Mouse (Mus musculus) midbrain, embryonic 10.5 days (tissue): ENCODE data around the gene Tmem150c. TPM values are rescaled to one million over a fixed set of nuclear protein-coding genes. Genes with fewer than 3 reads are reported as not detected.
A peak's percentile ranks its signal among the peaks of the same experiment; 100 is the strongest.

Experiments
- DNase-seq: peaks from one replicate; pipeline ENCODE4 v3.0.0-alpha.2; 2017; ENCODE audit warnings: low spot score
- H3K27ac ChIP-seq: fragments of 300-500 bp; sonication (generic); replicated peaks from 2 replicates; pipeline ENCODE4 v1.5.1; 2016; ENCODE audit warnings: mild to moderate bottlenecking
- H3K27me3 ChIP-seq: fragments of 300-500 bp; sonication (generic); 2 replicates; pipeline ENCODE4 v1.6.1; 2016; ENCODE audit warnings: low read depth, mild to moderate bottlenecking; ENCODE audit not compliant: poor library complexity, severe bottlenecking
- H3K36me3 ChIP-seq: fragments of 300-500 bp; sonication (generic); 2 replicates; pipeline ENCODE4 v1.6.1; 2016; ENCODE audit warnings: mild to moderate bottlenecking, moderate library complexity
- H3K4me1 ChIP-seq: fragments of 300-500 bp; sonication (generic); 2 replicates; pipeline ENCODE4 v1.6.1; 2016
- H3K4me3 ChIP-seq: fragments of 300-500 bp; sonication (generic); 2 replicates; pipeline ENCODE4 v1.5.1; 2016; ENCODE audit warnings: mild to moderate bottlenecking, moderate library complexity
- H3K9me3 ChIP-seq: fragments of 300-500 bp; sonication (generic); replicated peaks from 2 replicates; pipeline ENCODE4 v1.6.1; 2016; ENCODE audit warnings: mild to moderate bottlenecking
- WGBS: fragments of 180-500 bp; shearing (Covaris S2); methylation state at CpG from one replicate; pipeline ENCODE4 v1.1.7; 2016; 5-methylcytosine and 5-hydroxymethylcytosine counted together
- polyA plus RNA-seq: library from polyadenylated mRNA; unstranded; fragments of >200 nt; fragmentation: Nextera tagmentation; extraction: Ambion mirVana; gene quantifications from 2 replicates; pipeline ENCODE4 v1.2.1, GENCODE M21; 2016

The Tmem150c gene
- polyA plus RNA-seq, 1 experiment from 2014 or later = 3.6 TPM

DNA sequence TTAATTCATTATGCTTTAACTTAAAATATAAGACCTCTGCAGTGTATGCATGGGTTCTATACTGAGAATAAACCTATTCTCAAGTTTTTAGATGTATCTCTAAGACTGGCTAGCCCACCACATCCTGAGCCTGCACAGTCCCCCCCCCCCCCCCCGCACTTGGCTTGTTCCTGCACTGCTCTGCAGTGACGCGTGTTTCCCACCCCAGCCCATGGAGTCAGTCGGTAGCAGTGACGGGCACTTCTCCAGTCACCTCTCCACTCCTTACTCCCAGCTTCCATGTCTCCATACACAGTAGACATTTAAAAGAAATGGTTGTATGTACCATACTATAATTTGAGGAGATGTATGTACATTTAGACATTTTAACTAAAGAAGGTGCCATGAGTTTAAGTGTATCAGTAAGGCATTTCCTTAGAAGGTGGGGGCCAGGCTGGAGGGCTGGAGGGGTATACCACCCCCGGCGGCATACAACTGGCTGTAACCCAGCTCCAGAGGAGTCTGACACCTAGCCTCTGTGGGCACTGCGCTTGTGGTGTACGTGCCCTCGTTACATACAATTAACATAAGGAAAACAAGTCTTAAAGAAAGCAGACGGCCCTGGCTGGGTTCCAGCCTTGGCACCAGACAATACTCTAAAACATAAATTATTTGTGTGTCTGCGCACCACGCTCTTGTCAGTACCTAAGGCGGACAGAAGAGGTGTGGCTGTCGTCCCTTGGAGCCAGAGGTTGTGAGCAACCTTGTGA, 102.0 kb downstream of the Tmem150c start:
- Histone ChIP-seq H3K27ac (no peak overlapping the region), H3K27me3 (no peaks in the 10 kb centered on the region), H3K9me3 (no peaks in the 10 kb centered on the region), H3K36me3 (peaks cover 42% of the 10 kb centered on the region), H3K4me3 (no peak overlapping the region), H3K4me1 (peaks cover 5% of the 10 kb centered on the region; the same call in 1 of the 2 replicates)
- no peak for DNase-seq
- 94% methylated on average over 14 of the region's 15 CpGs for WGBS

DNA sequence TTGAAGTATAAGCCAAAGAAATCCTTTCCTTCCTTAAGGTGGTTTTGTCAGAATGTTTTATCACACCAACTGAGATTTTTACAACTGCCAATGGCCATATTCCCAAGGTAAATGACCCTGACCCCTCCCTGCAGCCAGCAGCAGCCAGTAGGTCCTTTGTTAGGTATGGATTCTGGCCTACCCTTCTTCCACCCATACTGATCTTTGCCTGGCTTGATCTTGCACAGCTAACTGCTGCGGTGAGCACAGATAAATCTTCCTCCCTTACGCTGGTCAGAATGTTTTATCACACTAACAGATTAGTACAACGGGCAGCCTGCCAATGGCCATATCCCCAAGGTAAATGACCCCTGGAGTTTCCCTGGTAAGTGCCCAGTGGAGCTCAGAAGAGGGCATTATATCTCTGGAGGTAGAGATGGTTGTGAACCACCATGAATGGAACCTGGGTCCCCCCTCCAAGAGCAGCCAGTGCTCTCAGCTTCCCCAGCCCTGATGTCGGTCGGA, 103.7 kb downstream of the Tmem150c start:
- peaks cover 39% of the 10 kb centered on the region for H3K36me3 ChIP-seq
- no peak overlapping the region for H3K27ac ChIP-seq
- H3K9me3 ChIP-seq = no peaks in the 10 kb centered on the region
- DNase-seq = no peak
- 91% methylated on average over 5 of the region's 5 CpGs for WGBS
- H3K4me3 ChIP-seq = no peak overlapping the region
- H3K27me3 ChIP-seq = no peaks in the 10 kb centered on the region
- peaks cover 5% of the 10 kb centered on the region; the same call in 1 of the 2 replicates for H3K4me1 ChIP-seq

- no peak overlapping the region; the same call in 1 of the 2 replicates for H3K27ac ChIP-seq
- H3K36me3 ChIP-seq = peaks cover 39% of the 10 kb centered on the region
- no peaks in the 10 kb centered on the region for H3K9me3 ChIP-seq
- no peaks in the 10 kb centered on the region for H3K27me3 ChIP-seq
- WGBS = 78% methylated on average over 11 of the region's 11 CpGs
- H3K4me3 ChIP-seq = no peak overlapping the region
- peaks cover 5% of the 10 kb centered on the region; the same call in 1 of the 2 replicates for H3K4me1 ChIP-seq
- DNase-seq = no peak
These were observed 104.6 kb downstream of the Tmem150c start for GRCm38 (mm10) chr5:100054807-100055547.

DNA sequence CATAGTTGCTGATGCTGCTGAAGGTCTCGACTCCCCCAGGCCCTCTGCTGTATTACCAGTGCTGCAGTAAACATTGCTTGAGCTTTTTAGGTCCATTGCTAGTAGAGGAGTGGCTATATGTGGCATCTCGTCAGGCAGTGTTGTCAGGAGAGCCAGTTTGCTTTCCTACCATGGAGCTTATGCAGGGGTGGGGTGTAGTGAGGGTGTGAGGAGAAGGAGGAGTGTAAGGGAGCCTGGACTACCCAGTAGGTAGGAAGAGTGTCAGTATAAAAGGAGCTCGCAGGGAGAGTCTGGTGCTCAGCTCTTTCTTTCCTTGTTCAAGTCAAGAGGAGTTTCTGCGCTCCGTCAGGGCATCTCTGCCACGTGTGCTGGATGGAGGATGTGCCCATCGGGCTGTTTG, 106.9 kb downstream of the Tmem150c start:
- Histone ChIP-seq H3K27me3 (no peaks in the 10 kb centered on the region), H3K4me1 (peaks cover 25% of the 10 kb centered on the region), H3K4me3 (no peak overlapping the region), H3K27ac (no peak overlapping the region), H3K36me3 (peaks cover 30% of the 10 kb centered on the region), H3K9me3 (no peaks in the 10 kb centered on the region)
- no peak for DNase-seq
- WGBS = 88% methylated on average over 7 of the region's 7 CpGs

DNA sequence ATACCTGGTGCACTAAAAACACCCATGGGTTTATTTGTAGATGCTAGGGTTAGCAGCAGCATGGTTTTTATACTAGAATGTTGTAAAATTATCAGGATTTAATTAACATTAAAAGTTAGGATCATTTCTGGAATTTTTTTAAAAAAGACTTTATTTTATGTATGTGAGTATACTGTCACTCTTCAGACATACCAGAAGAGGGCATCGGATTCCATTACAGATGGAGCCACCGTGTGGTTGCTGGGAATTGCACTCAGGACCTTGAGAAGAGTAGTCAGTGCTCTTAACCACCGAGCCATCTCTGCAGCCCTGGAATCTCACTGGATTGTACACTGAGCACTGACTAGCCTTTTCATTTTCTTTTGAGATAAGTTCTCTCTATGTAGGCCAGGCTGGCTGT, 109.7 kb downstream of the Tmem150c start:
- 93% methylated on average over 3 of the region's 3 CpGs for WGBS
- Histone ChIP-seq H3K27me3 (no peaks in the 10 kb centered on the region), H3K4me1 (peaks cover 42% of the 10 kb centered on the region), H3K27ac (no peak overlapping the region), H3K36me3 (peaks cover 30% of the 10 kb centered on the region), H3K4me3 (no peak overlapping the region), H3K9me3 (no peaks in the 10 kb centered on the region)
- no peak for DNase-seq

DNA sequence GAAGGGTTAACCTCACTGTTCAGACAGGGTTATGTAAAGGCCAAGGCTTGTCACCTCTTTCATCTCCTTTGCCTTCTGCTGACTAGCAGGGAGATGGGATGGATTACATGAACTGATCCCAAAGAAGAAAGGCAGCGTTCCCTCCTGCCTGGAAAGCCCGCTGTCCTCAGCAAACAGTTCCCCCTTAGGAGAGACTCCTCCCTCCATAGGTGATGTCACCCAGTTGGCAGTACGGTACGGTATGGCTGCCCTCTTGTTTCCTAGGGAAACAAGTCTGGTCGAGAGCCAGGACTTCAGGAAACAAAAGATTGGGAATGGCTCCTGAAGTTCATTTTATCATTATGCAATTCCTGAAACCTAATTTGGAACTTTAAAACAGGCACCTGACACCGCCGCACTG, 111.7 kb downstream of the Tmem150c start:
- Histone ChIP-seq H3K36me3 (peaks cover 34% of the 10 kb centered on the region), H3K4me3 (no peak overlapping the region), H3K27me3 (no peaks in the 10 kb centered on the region), H3K27ac (peak overlapping the region; percentile 55; the same call in 1 of the 2 replicates), H3K4me1 (peaks cover 46% of the 10 kb centered on the region), H3K9me3 (no peaks in the 10 kb centered on the region)
- DNase-seq = no peak
- WGBS = 46% methylated on average over 7 of the region's 7 CpGs

DNA sequence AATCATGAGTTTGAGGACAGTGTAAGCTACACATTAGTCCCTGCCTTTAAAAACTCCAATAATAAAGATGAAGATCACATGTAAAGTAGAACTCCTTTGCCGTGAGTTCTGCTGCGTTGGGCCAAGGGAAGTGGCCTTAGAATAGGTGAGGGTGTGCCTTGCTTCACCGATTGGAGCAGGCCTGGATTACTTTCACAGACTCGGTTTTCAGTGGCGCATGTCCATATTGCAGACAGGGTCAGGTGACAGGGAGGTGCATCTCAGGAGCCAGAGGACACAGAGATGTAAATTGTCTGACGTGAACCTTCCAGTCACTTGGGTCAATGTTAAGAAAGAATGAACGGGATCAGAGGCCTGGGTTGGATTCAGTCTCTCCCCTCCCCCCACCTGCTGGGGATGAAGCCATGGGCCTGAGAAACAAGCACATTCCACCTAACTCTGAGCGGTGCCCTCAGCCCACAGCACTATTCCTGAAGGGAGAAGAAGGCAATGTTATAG, 112.4 kb downstream of the Tmem150c start:
- H3K4me1 ChIP-seq = peaks cover 46% of the 10 kb centered on the region
- peaks cover 34% of the 10 kb centered on the region for H3K36me3 ChIP-seq
- no peak for DNase-seq
- no peaks in the 10 kb centered on the region for H3K9me3 ChIP-seq
- 51% methylated on average over 8 of the region's 8 CpGs for WGBS
- no peaks in the 10 kb centered on the region for H3K27me3 ChIP-seq
- peak overlapping the region; percentile 23; the same call in 1 of the 2 replicates for H3K27ac ChIP-seq
- H3K4me3 ChIP-seq = no peak overlapping the region

DNA sequence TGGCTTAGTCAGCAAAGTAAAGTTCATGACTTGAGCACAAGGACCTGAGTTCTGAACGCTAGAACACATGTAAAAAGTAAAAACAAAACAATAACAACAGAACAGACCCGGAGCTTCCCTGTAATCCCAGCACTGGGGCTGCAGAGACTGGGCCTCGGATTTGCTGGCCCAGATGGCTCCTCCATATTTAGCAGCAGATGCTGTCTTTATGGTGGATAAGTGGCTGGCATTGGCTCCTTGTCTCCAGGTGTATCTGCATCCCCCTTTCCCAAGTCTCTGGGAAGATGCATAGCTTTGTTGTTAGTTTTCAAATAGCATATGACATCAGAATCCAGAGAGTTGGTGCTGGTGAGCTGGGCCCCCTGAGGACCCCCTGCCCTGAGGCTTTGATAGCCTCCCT, 113.5 kb downstream of the Tmem150c start:
- no peaks in the 10 kb centered on the region for H3K27me3 ChIP-seq
- H3K36me3 ChIP-seq = peaks cover 26% of the 10 kb centered on the region
- H3K4me3 ChIP-seq = no peak overlapping the region
- no peak for DNase-seq
- 85% methylated on average over 3 of the region's 3 CpGs for WGBS
- no peaks in the 10 kb centered on the region for H3K9me3 ChIP-seq
- peaks cover 55% of the 10 kb centered on the region for H3K4me1 ChIP-seq
- no peak overlapping the region for H3K27ac ChIP-seq

GRCm38 (mm10) chr5:100044621-100045020, 115.0 kb downstream of the Tmem150c start:
- no peak overlapping the region for H3K4me3 ChIP-seq
- H3K27me3 ChIP-seq = no peaks in the 10 kb centered on the region
- DNase-seq = no peak
- H3K9me3 ChIP-seq = no peaks in the 10 kb centered on the region
- peaks cover 14% of the 10 kb centered on the region; the same call in 1 of the 2 replicates for H3K36me3 ChIP-seq
- H3K27ac ChIP-seq = no peak overlapping the region
- H3K4me1 ChIP-seq = peaks cover 62% of the 10 kb centered on the region
- 82% methylated on average over 5 of the region's 5 CpGs for WGBS

DNA sequence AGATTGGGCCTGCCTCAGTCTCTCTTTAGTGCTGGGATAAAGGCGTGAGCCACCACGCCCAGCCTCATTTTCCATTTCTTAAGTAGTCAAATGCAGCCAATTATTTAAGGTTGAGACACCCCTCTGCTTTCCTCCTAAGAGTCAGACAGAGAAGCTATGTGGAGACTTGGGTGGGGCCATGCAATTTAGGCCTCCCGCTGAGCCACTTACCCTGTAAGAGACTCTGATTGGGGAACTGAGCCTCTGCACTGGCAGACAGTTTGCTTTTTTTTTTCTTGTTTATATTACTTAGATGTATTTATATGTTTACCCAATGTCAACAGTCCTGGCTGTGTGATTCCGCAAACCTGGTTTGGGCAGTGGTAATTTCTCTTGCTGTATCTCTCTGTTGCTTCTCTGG, 115.6 kb downstream of the Tmem150c start:
- H3K4me1 ChIP-seq = peaks cover 56% of the 10 kb centered on the region
- H3K27ac ChIP-seq = no peak overlapping the region
- no peaks in the 10 kb centered on the region for H3K9me3 ChIP-seq
- peaks cover 14% of the 10 kb centered on the region; the same call in 1 of the 2 replicates for H3K36me3 ChIP-seq
- no peak overlapping the region for H3K4me3 ChIP-seq
- no peaks in the 10 kb centered on the region for H3K27me3 ChIP-seq
- DNase-seq = no peak
- 85% methylated on average over 4 of the region's 4 CpGs for WGBS

DNA sequence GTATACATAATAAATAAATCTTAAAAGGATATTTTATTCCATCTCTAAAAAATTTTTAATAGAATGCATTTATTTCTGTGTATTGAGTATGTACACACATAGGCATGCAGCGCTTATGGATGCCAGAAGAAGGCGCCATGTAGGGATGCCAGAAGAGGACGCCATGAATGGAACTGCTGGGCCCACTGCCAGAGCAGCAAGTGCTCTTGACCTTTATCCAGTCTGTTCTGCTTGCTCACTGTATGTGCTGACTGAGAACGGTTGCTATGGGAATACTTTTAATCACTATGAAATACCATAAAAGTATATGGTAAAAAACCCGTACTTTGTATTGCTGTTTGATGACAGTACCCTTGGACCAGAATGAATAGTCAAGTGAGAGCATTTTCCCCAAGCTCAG, 116.2 kb downstream of the Tmem150c start:
- H3K27me3 ChIP-seq = no peaks in the 10 kb centered on the region
- WGBS = 88% methylated on average over 5 of the region's 5 CpGs

DNA sequence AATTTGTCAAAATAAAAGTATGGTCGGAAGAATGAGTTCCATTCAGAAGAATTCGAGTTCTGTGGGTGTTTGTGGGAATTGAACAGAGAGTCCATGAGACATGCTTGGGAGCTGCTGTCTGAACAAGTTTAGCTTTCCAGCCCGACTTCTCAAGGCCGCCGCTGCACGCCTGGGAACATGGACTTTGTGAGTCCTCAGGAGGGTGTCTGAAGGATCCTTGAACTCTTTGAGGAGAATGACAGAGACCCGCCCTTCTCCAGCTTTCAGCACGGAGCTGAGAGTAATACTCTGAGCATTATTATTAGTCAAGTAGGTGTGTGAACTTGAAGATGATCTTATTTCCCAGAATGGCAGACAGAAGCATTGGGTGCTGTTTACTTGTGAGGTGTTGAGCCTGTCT, 117.1 kb downstream of the Tmem150c start:
- H3K36me3 ChIP-seq = peaks cover 17% of the 10 kb centered on the region
- H3K27me3 ChIP-seq = no peaks in the 10 kb centered on the region
- H3K9me3 ChIP-seq = no peaks in the 10 kb centered on the region
- DNase-seq = no peak
- peaks cover 43% of the 10 kb centered on the region for H3K4me1 ChIP-seq
- WGBS = 91% methylated on average over 8 of the region's 8 CpGs
- no peak overlapping the region for H3K4me3 ChIP-seq
- no peak overlapping the region for H3K27ac ChIP-seq

More for the DNA sequence above, 116.2 kb downstream of the Tmem150c start:
- H3K4me1 ChIP-seq = peaks cover 49% of the 10 kb centered on the region
- H3K4me3 ChIP-seq = no peak overlapping the region
- H3K9me3 ChIP-seq = no peaks in the 10 kb centered on the region
- no peak overlapping the region for H3K27ac ChIP-seq
- H3K36me3 ChIP-seq = peaks cover 14% of the 10 kb centered on the region; the same call in 1 of the 2 replicates
- no peak for DNase-seq
